Mouse (Mus musculus) spleen, adult 10 weeks (tissue): ENCODE results near the gene Gm49368. TPM values are rescaled to one million over a fixed set of nuclear protein-coding genes. Genes with fewer than 3 reads are reported as not detected.

Experiments used
- polyA plus RNA-seq: library from polyadenylated mRNA; stranded (reverse); fragments of 350-450 nt; fragmentation: Illumina TruSeq; extraction: RNeasy Lipid Tissue Mini Kit (QIAGEN cat#74804); gene quantifications from one replicate; pipeline ENCODE4 v1.2.3, GENCODE M21; 2015; ENCODE audit warnings: low replicate concordance; ENCODE audit not compliant: insufficient read depth

Gene Gm49368
- polyA plus RNA-seq, result 2.1 TPM

DNA sequence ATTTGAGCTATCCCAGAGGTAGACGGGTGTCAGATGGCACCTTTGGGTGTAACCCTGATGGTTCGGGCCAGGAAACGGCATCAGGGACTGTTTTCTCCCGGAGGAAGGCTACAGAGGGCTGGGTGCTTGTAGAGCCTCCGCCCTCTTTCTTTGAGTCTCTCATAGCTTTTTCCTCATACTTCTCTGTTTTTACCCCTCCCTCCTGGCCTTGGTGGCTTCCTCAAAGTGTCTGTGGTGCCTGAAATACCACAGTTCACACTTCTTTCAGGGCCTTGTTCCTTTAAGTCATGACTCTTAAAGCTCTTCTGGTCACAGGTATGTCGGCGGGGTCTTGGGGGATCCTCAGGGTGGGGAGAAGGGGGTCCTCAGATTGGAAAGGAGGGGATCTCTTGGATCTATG lies at the start of gene Gm49368, which contains the start of gene Itgam:
Gene Gm49368 (plus strand): TSS at position 228 of the 400 bp plus-strand sequence.
Gene Itgam (plus strand): TSS at position 185 of the 400 bp plus-strand sequence.

GRCm38 (mm10) chr7:128128741-128129720 lies 66.5 kb downstream of the Gm49368 start, which contains the start of gene Itgax:
Gene Itgax, plus strand, starts transcription at chr7:128129547.

DNA sequence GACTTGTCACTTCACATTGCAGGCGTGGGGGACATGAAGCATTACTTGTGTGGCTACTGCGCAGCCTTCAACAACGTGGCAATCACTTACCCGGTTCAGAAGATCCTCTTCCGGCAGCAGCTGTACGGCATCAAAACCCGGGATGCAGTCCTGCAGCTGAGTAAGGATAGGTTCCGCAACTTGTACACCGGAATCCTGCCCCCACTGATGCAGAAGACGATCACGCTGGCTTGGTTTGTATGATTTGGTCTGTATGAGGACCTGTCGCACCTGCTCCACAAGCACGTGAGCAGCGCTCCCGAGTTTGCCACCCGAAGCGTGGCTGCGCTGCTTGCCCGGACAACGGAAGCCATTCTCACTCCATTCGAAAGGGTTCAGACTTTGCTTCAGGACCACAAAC lies 91.6 kb downstream of the Gm49368 start, which contains the start of gene Itgad:
Gene Itgad (plus strand): TSS at position 301 of the 400 bp plus-strand sequence.

Other genes with a start within 250 kb of the Gm49368 start
- 96.9 TPM for gene Stx4a, start 238.4 kb upstream of the Gm49368 start, polyA plus RNA-seq
- gene Stx1b, start 238.1 kb upstream of the Gm49368 start, polyA plus RNA-seq, result 1.5 TPM
- gene Zfp646, start 186.5 kb upstream of the Gm49368 start, polyA plus RNA-seq, result 37.8 TPM
- 4.0 TPM for gene Zfp668, start 185.9 kb upstream of the Gm49368 start, polyA plus RNA-seq
- gene Prss53, start 171.7 kb upstream of the Gm49368 start, polyA plus RNA-seq, result 0.25 TPM
- not detected for gene Gm21974, start 167.2 kb upstream of the Gm49368 start, polyA plus RNA-seq
- gene Vkorc1, start 167.1 kb upstream of the Gm49368 start, polyA plus RNA-seq, result 52.3 TPM
- gene Bckdk, start 158.6 kb upstream of the Gm49368 start, polyA plus RNA-seq, result 16.3 TPM
- 55.2 TPM for gene Kat8, start 150.2 kb upstream of the Gm49368 start, polyA plus RNA-seq
- not detected for gene Prss8, start 132.6 kb upstream of the Gm49368 start, polyA plus RNA-seq
- 1.6 TPM for gene Prss36, start 116.0 kb upstream of the Gm49368 start, polyA plus RNA-seq
- gene Fus, start 95.2 kb upstream of the Gm49368 start, polyA plus RNA-seq, result 960 TPM
- gene Pycard, start 68.8 kb upstream of the Gm49368 start, polyA plus RNA-seq, result 39.8 TPM
- 0.18 TPM for gene Trim72, start 58.7 kb upstream of the Gm49368 start, polyA plus RNA-seq
- 22.2 TPM for gene Itgam, start within 50 bp of the Gm49368 start, polyA plus RNA-seq
- gene Itgax, start 66.9 kb downstream of the Gm49368 start, polyA plus RNA-seq, result 99.5 TPM
- gene Itgad, start 91.7 kb downstream of the Gm49368 start, polyA plus RNA-seq, result 93.2 TPM
- 0.69 TPM for gene Cox6a2, start 143.7 kb downstream of the Gm49368 start, polyA plus RNA-seq
- gene Armc5, start 174.7 kb downstream of the Gm49368 start, polyA plus RNA-seq, result 3.1 TPM
- 5.1 TPM for gene 9130023H24Rik, start 175.3 kb downstream of the Gm49368 start, polyA plus RNA-seq
- gene Tgfb1i1, start 184.1 kb downstream of the Gm49368 start, polyA plus RNA-seq, result 13.0 TPM
- gene Slc5a2, start 203.0 kb downstream of the Gm49368 start, polyA plus RNA-seq, result not detected
- 21.1 TPM for gene BC017158, start 235.5 kb downstream of the Gm49368 start, polyA plus RNA-seq